Mouse (Mus musculus) hindbrain, embryonic 12.5 days (tissue): ENCODE results near the gene Fam71a. TPM values are rescaled to one million over a fixed set of nuclear protein-coding genes. Genes with fewer than 3 reads are reported as not detected.

Experiments used
- ATAC-seq: fragments of 200-750 bp; cut with Nextera tagmentation; 2 replicates; pipeline ENCODE4 v1.8.0; 2017; ENCODE audit warnings: moderate TSS enrichment; ENCODE audit not compliant: low FRiP score
- H3K27ac ChIP-seq: fragments of 300-500 bp; sonication (generic); 2 replicates; pipeline ENCODE4 v1.5.1; 2016; ENCODE audit warnings: mild to moderate bottlenecking
- H3K27me3 ChIP-seq: fragments of 300-500 bp; sonication (generic); 2 replicates; pipeline ENCODE4 v1.6.1; 2016; ENCODE audit warnings: mild to moderate bottlenecking
- H3K36me3 ChIP-seq: fragments of 300-500 bp; sonication (generic); 2 replicates; pipeline ENCODE4 v1.6.1; 2016; ENCODE audit warnings: mild to moderate bottlenecking
- H3K4me1 ChIP-seq: fragments of 300-500 bp; sonication (generic); 2 replicates; pipeline ENCODE4 v1.6.1; 2016
- H3K4me2 ChIP-seq: fragments of 300-500 bp; sonication (generic); replicated peaks from 2 replicates; pipeline ENCODE4 v1.6.1; 2016; ENCODE audit warnings: mild to moderate bottlenecking
- H3K4me3 ChIP-seq: fragments of 300-500 bp; sonication (generic); 2 replicates; pipeline ENCODE4 v1.5.1; 2016; ENCODE audit warnings: mild to moderate bottlenecking
- H3K9ac ChIP-seq: fragments of 300-500 bp; sonication (generic); 2 replicates; pipeline ENCODE4 v1.6.1; 2016; ENCODE audit warnings: mild to moderate bottlenecking, moderate library complexity
- H3K9me3 ChIP-seq: fragments of 300-500 bp; sonication (generic); replicated peaks from 2 replicates; pipeline ENCODE4 v1.6.1; 2016; ENCODE audit warnings: mild to moderate bottlenecking
- WGBS: fragments of 180-500 bp; shearing (Covaris S2); methylation state at CpG from one replicate; pipeline ENCODE4 v1.1.7; 2016; 5-methylcytosine and 5-hydroxymethylcytosine counted together
- polyA plus RNA-seq: library from polyadenylated mRNA; unstranded; fragments of >200 nt; fragmentation: Nextera tagmentation; extraction: Ambion mirVana; gene quantifications from 2 replicates; pipeline ENCODE4 v1.2.1, GENCODE M21; 2016

Fam71a gene
- polyA plus RNA-seq, 1 experiment from 2014 or later: not detected

DNA sequence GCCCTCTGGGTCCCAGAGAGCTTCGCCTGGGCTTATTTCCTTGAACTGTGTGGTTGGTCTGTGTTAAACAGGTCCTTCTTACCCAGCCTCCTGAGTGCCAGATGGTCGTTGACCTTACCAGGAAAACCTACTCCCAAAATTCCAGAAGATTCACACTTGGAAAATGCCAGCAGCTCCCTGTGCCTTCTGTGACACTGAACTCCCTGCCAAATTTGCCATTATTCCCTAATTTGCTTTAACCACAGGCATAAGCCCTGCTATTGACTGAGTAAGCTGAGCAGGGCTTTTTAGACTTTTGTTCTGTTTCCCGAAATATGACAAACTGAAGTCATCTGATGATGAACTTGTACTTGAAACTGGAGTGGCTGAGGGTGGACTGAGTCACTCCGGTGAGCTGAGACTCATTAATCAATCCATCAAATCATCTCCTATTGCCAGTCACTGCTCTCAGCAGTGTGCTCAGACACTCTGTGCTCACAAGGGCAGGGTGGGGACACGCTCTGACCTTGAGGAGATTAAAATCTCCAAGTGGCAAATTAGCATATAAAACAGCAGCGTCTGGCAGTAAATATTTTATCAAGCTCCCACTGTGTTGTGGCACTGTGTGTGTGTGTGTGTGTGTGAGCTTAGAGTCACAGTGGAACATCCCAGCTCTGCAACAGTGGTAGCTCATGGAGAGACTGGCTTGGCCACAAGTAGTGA, 25.2 kb upstream of the Fam71a start:
- Histone ChIP-seq H3K27me3 (peaks cover 50% of the 10 kb centered on the region), H3K4me3 (no peak overlapping the region), H3K9me3 (no peaks in the 10 kb centered on the region), H3K4me1 (peaks cover 13% of the 10 kb centered on the region), H3K4me2 (no peak overlapping the region), H3K27ac (no peak overlapping the region), H3K36me3 (no peaks in the 10 kb centered on the region), H3K9ac (no peak overlapping the region)
- WGBS: 47% methylated on average over 6 of the region's 6 CpGs
- ATAC-seq: no peak

GRCm38 (mm10) chr1:191186386-191186770, 21.8 kb upstream of the Fam71a start:
- H3K4me2 ChIP-seq: 0 out of 2 replicates have a peak overlapping the region, but pooled peaks have one; percentile 1
- peaks cover 42% of the 10 kb centered on the region for H3K4me1 ChIP-seq
- no peak overlapping the region for H3K9ac ChIP-seq
- no peak overlapping the region for H3K27ac ChIP-seq
- H3K36me3 ChIP-seq: no peaks in the 10 kb centered on the region
- ATAC-seq: no peak
- peaks cover 79% of the 10 kb centered on the region for H3K27me3 ChIP-seq
- no peak overlapping the region for H3K4me3 ChIP-seq
- H3K9me3 ChIP-seq: no peaks in the 10 kb centered on the region
- 4% methylated on average over 7 of the region's 7 CpGs for WGBS

- Histone ChIP-seq H3K4me3 (peak overlapping the region; percentile 51), H3K4me1 (peaks cover 42% of the 10 kb centered on the region), H3K27me3 (peaks cover 84% of the 10 kb centered on the region)
These were observed 21.3 kb upstream of the Fam71a start for GRCm38 (mm10) chr1:191185761-191186385.

GRCm38 (mm10) chr1:191184841-191185251, 20.2 kb upstream of the Fam71a start:
- Histone ChIP-seq H3K4me3 (peak overlapping the region; percentile 51), H3K9ac (0 out of 2 replicates have a peak overlapping the region, but pooled peaks have one; percentile 23), H3K4me1 (peaks cover 42% of the 10 kb centered on the region), H3K4me2 (peak overlapping the region; percentile 94), H3K27ac (no peak overlapping the region), H3K36me3 (no peaks in the 10 kb centered on the region), H3K9me3 (no peaks in the 10 kb centered on the region), H3K27me3 (peaks cover 95% of the 10 kb centered on the region)
- WGBS: under 1% methylated on average over 22 of the region's 22 CpGs
- no peak for ATAC-seq

More at GRCm38 (mm10) chr1:191185761-191186385, 21.3 kb upstream of the Fam71a start:
- Histone ChIP-seq H3K27ac (no peak overlapping the region), H3K9ac (0 out of 2 replicates have a peak overlapping the region, but pooled peaks have one; percentile 18), H3K36me3 (no peaks in the 10 kb centered on the region), H3K4me2 (peak overlapping the region; percentile 94), H3K9me3 (no peaks in the 10 kb centered on the region)
- WGBS: under 1% methylated on average over 16 of the region's 16 CpGs
- ATAC-seq: no peak

GRCm38 (mm10) chr1:191184066-191184815, 19.6 kb upstream of the Fam71a start:
- H3K27ac ChIP-seq: no peak overlapping the region

DNA sequence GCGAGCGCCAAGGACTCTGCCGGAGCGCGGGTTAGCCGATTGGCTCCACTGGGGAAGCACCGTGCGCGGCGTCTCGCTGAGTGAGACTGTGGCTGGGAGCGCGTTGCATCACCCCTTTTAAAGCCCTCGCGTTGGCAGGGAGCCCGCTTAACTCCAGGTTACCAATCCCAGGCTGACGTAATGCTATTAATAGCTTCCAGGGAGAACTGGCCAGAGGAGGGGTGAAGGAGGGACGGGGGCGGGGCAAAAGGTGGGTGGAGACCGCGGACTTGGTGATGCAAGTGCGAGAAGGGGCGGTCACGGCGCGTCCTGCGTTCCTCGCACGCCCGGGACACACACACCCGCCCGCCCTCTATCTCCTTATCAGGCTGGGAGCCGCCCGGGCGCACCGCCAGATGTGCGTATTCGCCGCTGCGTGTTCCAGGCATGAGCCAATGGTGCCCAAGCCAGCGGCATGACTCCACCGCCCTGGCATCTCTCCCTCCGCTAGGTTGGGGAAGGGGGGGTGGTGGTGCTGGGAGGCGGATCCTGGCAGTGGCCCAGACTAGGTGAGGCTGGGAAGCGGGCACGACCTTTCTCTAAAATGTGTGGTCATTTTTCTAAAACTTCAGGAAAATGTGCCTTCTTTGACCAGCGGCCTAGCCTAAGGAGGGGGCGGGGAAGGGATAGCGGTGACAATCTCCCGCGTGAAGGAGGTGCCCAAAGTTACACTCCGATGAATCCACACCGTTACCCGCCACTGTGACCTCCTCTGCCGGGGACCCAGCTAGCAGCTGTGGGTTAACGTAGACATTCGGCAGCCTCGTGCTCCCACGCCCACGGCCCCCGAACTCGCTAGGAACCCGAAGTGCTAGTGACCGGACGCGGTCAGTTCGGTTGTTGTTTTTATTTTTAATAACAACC, 18.8 kb upstream of the Fam71a start:
- ATAC-seq: peak; percentile 82
- peak overlapping the region; percentile 94 for H3K4me2 ChIP-seq
- peaks cover 42% of the 10 kb centered on the region for H3K4me1 ChIP-seq
- peaks cover 95% of the 10 kb centered on the region for H3K27me3 ChIP-seq
- H3K36me3 ChIP-seq: no peaks in the 10 kb centered on the region
- under 1% methylated on average over 67 of the region's 67 CpGs for WGBS
- H3K9me3 ChIP-seq: no peaks in the 10 kb centered on the region
- H3K4me3 ChIP-seq: peak overlapping the region; percentile 51
- H3K27ac ChIP-seq: no peak overlapping the region
- H3K9ac ChIP-seq: peak overlapping the region; percentile 55

More at GRCm38 (mm10) chr1:191184066-191184815, 19.6 kb upstream of the Fam71a start:
- under 1% methylated on average over 42 of the region's 42 CpGs for WGBS
- peak overlapping the region; percentile 51 for H3K4me3 ChIP-seq
- peaks cover 42% of the 10 kb centered on the region for H3K4me1 ChIP-seq
- peaks cover 96% of the 10 kb centered on the region for H3K27me3 ChIP-seq
- H3K36me3 ChIP-seq: no peaks in the 10 kb centered on the region
- no peaks in the 10 kb centered on the region for H3K9me3 ChIP-seq
- H3K9ac ChIP-seq: peak overlapping the region; percentile 55; the same call in 1 of the 2 replicates
- no peak for ATAC-seq
- H3K4me2 ChIP-seq: peak overlapping the region; percentile 94

- peak overlapping the region; percentile 51 for H3K4me3 ChIP-seq
- H3K4me2 ChIP-seq: peak overlapping the region; percentile 94
- H3K9me3 ChIP-seq: no peaks in the 10 kb centered on the region
- H3K9ac ChIP-seq: peak overlapping the region; percentile 55
- H3K27ac ChIP-seq: no peak overlapping the region
- peaks cover 42% of the 10 kb centered on the region for H3K4me1 ChIP-seq
- no peak for ATAC-seq
- H3K27me3 ChIP-seq: peaks cover 94% of the 10 kb centered on the region
- H3K36me3 ChIP-seq: no peaks in the 10 kb centered on the region
- WGBS: under 1% methylated on average over 61 of the region's 61 CpGs
These were observed 18.0 kb upstream of the Fam71a start for GRCm38 (mm10) chr1:191182431-191183162.

DNA sequence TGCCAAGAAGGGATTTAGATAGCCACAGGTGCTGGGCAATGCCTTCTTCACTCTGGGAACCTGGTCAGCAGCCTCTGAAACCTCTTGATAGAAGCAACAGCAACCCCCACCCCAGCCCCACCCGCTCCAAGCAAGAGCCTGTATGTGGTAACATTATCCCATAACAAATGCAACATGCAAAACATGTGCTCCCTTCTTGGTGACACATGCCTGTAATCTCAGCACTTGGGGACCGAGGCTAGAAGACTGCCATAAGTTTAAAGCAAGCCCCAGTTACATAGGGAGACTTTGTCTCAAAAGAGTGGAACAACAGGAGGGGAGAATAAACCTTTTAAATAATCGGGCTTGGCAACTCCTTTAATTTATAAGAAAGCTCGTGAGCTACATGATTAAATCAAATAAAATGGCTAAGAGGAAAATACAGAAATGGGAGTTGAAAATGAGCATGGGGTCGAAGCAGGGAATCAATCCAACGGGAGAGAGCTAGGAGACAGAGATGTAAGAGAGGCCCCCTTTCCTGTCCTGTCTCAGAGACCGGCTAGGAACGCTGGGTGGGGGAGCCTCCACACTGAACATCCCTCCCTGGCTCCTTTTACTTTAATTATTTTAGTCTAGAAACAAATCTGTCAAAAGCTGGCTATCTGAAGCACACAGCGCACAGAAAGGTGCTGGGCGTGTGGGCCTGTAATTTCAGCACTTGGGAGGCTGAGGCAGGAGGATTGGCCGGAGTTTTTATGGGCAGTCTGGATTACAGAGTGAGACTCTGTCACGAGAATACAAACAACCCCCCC, 17.0 kb upstream of the Fam71a start:
- Histone ChIP-seq H3K9me3 (no peaks in the 10 kb centered on the region), H3K27me3 (peaks cover 91% of the 10 kb centered on the region), H3K36me3 (no peaks in the 10 kb centered on the region), H3K4me3 (peak overlapping the region; percentile 51), H3K27ac (no peak overlapping the region), H3K9ac (no peak overlapping the region), H3K4me2 (peak overlapping the region; percentile 94), H3K4me1 (peaks cover 42% of the 10 kb centered on the region)
- WGBS: 53% methylated on average over 12 of the region's 12 CpGs
- ATAC-seq: no peak

- 69% methylated on average over 4 of the region's 4 CpGs for WGBS
- ATAC-seq: no peak
- Histone ChIP-seq H3K4me3 (no peak overlapping the region), H3K4me1 (peaks cover 35% of the 10 kb centered on the region), H3K36me3 (no peaks in the 10 kb centered on the region), H3K4me2 (no peak overlapping the region), H3K9me3 (no peaks in the 10 kb centered on the region), H3K27ac (no peak overlapping the region), H3K9ac (no peak overlapping the region), H3K27me3 (peaks cover 79% of the 10 kb centered on the region)
These were observed 15.8 kb upstream of the Fam71a start for GRCm38 (mm10) chr1:191180397-191180796.

- Histone ChIP-seq H3K36me3 (no peaks in the 10 kb centered on the region), H3K4me2 (no peak overlapping the region), H3K27me3 (peaks cover 73% of the 10 kb centered on the region), H3K9me3 (no peaks in the 10 kb centered on the region), H3K27ac (no peak overlapping the region), H3K4me3 (no peak overlapping the region), H3K9ac (no peak overlapping the region), H3K4me1 (peaks cover 29% of the 10 kb centered on the region)
- no peak for ATAC-seq
- WGBS: 51% methylated on average over 2 of the region's 2 CpGs
These were observed 15.2 kb upstream of the Fam71a start for GRCm38 (mm10) chr1:191179846-191180245.
